Mouse (Mus musculus): ENCODE results near the gene Hbb-bh1. TPM values are rescaled to one million over a fixed set of nuclear protein-coding genes. Genes with fewer than 3 reads are reported as not detected.
"Not testable (repeated sequence)": the region's sequence is repeated elsewhere in the genome, so short reads cannot be mapped to it uniquely, and the experiment has no call there.

Gene Hbb-bh1
- total RNA-seq, 2 experiments from 2014 or later = not detected

DNA sequence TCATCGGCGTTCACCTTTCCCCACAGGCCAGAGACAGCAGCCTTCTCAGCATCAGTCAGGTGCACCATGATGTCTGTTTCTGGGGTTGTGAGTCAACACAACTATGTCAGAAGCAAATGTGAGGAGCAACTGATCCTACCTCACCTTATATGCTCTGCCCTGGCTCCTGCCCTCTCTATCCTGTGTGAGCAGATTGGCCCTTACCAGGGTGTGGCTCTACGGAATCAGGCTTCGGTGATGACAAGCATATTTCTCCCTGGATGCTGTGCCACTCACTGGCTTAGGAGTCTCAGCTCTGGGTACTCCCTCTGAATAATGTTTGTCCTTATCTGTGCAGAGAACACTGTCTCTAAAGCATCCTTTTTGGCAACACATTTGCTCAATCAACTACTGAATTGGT is 15.2 kb downstream of the Hbb-bh1 start, which contains the start of gene Hbb-bs:
Hbb-bs (minus strand) TSS at position 289 of the 400 bp plus-strand sequence.
- H3K27ac ChIP-seq = no peak within 1 kb of the TSS
- DNase-seq = no peak
- no peak within 1 kb of the TSS for H3K4me3 ChIP-seq
- TF ChIP-seq CTCF (IDR thresholded peaks at IDR 0.05) = no peak
- intact Hi-C loops (cut with DNase I) = no loop called here

DNA sequence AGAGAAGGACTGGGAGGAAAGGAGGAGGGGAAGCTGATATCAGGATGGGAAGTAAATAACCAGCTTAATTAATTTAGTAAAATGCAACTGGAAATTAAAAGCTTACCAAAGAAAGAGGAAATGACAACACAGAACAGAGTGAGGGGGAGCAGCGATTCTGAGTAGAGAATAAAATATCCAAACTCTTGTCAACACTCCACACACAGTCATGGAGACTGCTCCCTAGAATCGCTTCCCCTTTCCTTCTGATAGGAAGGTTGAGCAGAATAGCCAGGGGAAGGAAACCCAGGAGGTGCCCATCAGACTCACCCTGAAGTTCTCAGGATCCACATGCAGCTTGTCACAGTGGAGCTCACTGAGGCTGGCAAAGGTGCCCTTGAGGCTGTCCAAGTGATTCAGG is 15.8 kb downstream of the Hbb-bh1 start:
- intact Hi-C loops (cut with DNase I); DNase-seq: not testable (repeated sequence)

DNA sequence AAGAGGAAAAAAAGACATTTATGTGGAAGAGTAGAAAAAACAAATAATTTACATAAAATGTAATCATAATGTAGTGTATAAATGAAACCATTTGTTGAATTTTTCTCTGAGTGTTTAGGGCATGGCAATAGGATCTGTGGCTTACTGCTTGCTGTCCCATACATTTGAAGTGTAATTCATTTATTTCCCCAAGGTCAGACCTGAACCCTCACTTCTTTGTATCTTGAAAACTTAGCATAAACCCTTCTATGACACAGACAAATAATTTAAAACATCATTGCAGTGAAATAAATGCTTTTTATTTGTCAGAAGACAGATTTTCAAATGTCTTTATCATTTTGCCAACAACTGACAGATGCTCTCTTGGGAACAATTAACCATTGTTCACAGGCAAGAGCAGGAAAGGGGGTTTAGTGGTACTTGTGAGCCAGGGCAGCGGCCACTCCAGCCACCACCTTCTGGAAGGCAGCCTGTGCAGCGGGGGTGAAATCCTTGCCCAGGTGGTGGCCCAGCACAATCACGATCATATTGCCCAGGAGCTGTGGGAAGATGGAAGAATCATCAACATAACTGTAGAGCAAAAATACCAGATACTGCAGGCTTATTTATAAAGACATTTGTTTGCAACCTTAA is 16.6 kb downstream of the Hbb-bh1 start:
- no peak for DNase-seq
- Histone ChIP-seq H3K27ac (no peak overlapping the region), H3K4me3 (no peak overlapping the region)
- no peak for TF ChIP-seq CTCF (IDR thresholded peaks at IDR 0.05)
- intact Hi-C loops (cut with DNase I) = no loop called here

More for the DNA sequence above, 15.8 kb downstream of the Hbb-bh1 start:
- not testable (repeated sequence) for H3K4me3 ChIP-seq, H3K27ac ChIP-seq

DNA sequence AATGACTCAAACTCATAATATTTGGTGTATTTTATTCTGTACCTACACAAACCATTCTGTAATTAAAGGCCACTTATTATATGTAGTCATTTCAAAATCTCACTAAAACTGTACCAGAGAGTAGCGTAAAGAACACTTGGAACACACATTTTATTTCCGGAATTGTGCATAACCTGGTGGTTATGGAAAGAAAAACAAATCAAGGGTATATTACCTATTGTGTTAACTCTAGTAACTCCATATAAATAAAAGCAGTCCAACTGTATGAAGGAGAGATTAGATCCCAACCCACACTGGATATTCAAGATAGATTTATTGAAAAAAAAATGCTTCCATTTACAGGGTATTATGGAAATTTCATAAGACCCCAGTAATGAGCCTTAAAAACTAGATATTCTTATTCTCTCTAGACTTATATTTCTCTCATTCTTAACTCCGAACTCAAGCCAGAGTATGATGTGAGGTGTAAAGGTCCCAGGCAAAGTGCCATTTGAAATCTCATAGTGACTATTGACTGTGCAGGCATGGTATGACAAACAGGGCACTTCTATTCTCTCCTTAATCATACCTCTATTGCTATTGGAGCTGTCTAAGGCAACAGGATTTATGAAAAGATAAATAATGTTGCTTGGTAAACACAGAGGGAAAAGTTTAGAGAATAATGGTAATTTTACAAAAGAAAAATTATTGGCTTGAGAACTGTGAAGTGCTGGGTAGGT is 17.3 kb downstream of the Hbb-bh1 start:
- DNase-seq = no peak
- no peak for TF ChIP-seq CTCF (IDR thresholded peaks at IDR 0.05)
- intact Hi-C loops (cut with DNase I) = no loop called here
- Histone ChIP-seq H3K27ac (no peak overlapping the region), H3K4me3 (no peak overlapping the region)

DNA sequence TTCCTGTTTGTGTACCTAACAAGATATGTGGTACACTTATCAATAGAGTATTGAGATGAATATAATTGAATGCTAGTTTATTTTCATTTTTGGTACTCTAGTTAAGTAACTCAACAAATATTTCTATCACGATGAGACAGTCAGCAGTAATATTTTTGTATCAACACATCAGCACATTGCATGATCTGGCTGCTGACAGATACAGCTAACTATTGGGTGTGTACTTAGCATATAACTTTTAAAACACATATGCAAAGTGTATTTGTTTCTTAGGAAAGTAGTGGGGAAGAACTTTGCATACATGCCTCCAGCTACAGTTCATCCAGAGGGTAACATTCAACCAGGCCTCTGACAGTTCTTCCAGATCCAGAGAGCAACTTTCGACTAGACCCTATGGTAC is 18.4 kb downstream of the Hbb-bh1 start:
- TF ChIP-seq CTCF (IDR thresholded peaks at IDR 0.05) = no peak
- Histone ChIP-seq H3K4me3 (no peak overlapping the region), H3K27ac (no peak overlapping the region)
- DNase-seq = no peak
- intact Hi-C loops (cut with DNase I) = no loop called here

DNA sequence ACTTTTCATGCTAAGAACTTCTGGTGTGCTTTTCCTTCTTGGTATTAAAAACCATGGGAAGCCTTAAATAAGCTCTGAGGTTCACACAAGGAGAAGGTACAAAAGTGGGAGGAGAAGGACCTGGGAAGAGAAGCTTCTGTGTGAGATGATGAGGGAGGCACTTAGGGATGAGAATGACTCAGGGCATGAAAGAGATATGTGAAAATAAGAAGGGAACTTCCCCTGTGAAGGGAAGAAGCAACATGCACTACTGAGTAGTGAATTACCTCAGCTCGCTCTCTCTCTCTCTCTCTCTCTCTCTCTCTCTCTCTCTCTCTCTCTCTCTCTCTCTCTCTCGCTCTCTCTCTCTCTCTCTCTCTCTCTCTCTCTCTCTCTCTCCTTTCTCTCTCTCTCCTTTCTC is 27.9 kb downstream of the Hbb-bh1 start:
- DNase-seq; intact Hi-C loops (cut with DNase I); H3K4me3 ChIP-seq; H3K27ac ChIP-seq: not testable (repeated sequence)

DNA sequence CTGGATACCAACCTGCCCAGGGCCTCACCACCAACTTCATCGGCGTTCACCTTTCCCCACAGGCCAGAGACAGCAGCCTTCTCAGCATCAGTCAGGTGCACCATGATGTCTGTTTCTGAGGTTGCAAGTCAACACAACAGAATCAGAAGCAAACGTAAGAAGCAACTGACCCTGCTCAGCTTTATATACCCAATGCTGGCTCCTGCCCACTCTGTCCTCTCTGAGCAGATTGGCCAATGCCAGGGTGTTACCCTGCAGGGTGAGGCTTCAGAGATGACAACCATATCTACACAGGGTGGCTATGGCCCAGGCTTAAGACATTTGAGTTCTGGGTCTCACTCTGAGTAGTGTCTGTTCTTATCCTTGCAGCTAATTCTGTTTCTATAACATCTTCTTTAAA is 29.2 kb downstream of the Hbb-bh1 start, which contains the start of gene Hbb-bt:
Hbb-bt (minus strand) TSS at position 231 of the 400 bp plus-strand sequence.
- TF ChIP-seq CTCF (IDR thresholded peaks at IDR 0.05) = no peak
- no peak for DNase-seq
- Histone ChIP-seq H3K4me3 (no peak within 1 kb of the TSS), H3K27ac (no peak within 1 kb of the TSS)
- intact Hi-C loops (cut with DNase I) = no loop called here

DNA sequence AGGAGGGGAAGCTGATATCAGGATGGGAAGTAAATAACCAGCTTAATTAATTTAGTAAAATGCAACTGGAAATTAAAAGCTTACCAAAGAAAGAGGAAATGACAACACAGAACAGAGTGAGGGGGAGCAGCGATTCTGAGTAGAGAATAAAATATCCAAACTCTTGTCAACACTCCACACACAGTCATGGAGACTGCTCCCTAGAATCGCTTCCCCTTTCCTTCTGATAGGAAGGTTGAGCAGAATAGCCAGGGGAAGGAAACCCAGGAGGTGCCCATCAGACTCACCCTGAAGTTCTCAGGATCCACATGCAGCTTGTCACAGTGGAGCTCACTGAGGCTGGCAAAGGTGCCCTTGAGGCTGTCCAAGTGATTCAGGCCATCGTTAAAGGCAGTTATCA is 29.8 kb downstream of the Hbb-bh1 start:
- DNase-seq; H3K27ac ChIP-seq; H3K4me3 ChIP-seq; intact Hi-C loops (cut with DNase I): not testable (repeated sequence)

DNA sequence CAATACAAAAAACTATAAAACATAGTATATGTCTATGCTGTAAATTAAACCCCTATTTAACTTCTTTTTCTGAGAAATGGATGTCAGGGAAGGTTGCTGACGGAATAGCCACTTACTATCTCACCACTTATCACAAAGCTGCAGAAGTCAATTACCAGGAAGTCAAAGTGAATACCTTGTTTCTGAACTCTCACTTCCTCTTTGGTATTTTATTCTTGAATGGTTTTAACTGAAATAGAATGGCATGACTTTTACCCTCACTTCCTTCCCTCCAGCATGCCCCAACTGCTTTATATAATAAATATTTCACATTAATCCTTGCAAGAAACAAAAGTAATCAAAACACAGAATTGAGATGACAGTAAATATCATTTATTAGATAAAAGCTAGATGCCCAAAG is 30.8 kb downstream of the Hbb-bh1 start:
- TF ChIP-seq CTCF (IDR thresholded peaks at IDR 0.05) = no peak
- H3K4me3 ChIP-seq = no peak overlapping the region
- no peak overlapping the region for H3K27ac ChIP-seq
- DNase-seq = no peak
- intact Hi-C loops (cut with DNase I) = no loop called here

DNA sequence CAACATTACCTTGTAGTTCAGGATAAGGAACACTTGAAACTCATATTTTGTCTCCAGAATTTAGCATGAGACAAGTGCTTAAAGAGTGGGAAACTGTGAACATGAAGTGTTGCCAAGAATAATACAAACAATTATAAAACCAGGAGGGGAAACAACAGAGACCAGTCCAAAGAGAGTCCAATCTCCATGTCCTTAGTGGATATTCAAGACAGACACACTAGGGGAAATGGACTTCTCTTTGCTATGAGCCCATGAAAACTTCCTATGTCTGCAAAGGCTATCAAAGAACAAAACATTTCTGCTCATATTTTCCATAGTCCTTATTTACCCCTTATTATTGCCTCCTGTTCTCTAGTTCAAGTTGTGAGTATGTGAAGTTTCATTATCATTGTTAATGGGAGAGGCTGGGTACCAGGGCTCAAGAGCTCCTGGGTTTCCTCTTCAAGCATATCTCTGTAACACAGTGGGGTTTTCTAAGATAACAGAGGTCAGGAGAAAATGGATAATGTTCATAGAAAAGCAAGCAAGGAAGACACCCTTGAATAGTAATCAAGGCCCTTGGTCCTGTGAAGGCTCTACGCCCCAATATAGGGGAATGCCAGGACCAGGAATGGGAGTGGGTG is 31.6 kb downstream of the Hbb-bh1 start:
- no peak for DNase-seq
- Histone ChIP-seq H3K4me3 (no peak overlapping the region), H3K27ac (no peak overlapping the region)
- TF ChIP-seq CTCF (IDR thresholded peaks at IDR 0.05) = no peak
- intact Hi-C loops (cut with DNase I) = no loop called here

DNA sequence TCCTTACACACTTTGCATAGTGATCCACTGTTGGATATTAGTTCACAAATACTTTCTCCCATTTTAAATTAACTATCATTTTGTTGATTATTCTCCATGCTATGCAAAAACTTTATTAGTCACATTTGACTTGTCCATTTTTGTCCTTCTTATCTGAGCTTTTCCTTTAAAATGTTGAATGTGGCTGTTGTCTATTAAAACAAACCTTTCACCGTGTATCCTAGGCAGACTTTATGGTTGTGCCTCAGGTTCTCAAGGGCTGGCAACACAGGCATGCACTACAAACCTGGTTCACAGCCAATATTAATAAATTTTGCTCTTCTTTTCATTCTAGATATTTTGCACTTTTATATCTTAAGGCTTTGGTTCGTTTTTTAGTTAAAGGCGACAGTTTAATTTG is 32.2 kb downstream of the Hbb-bh1 start:
- Histone ChIP-seq H3K27ac (no peak overlapping the region), H3K4me3 (no peak overlapping the region)
- no peak for TF ChIP-seq CTCF (IDR thresholded peaks at IDR 0.05)
- DNase-seq = no peak
- intact Hi-C loops (cut with DNase I) = no loop called here

DNA sequence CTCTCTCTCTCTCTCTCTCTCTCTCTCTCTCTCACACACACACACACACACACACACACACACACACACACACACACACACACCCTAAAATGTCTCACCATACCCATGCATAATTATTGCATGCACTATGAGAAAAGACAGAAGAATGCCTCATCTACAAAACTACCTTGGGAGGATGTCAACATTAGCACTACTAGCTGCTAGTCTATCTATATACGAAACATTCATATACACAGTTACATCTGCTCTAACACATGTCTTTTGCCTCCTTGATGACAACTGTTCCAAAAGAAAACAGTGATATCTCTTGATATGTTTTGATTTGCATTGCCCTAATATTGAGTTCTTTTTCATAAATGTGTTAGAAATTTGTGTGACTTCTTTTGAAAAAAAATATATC is 32.7 kb downstream of the Hbb-bh1 start:
- Histone ChIP-seq H3K4me3 (no peak overlapping the region), H3K27ac (no peak overlapping the region)
- TF ChIP-seq CTCF (IDR thresholded peaks at IDR 0.05) = no peak
- intact Hi-C loops (cut with DNase I) = no loop called here
- DNase-seq = no peak

DNA sequence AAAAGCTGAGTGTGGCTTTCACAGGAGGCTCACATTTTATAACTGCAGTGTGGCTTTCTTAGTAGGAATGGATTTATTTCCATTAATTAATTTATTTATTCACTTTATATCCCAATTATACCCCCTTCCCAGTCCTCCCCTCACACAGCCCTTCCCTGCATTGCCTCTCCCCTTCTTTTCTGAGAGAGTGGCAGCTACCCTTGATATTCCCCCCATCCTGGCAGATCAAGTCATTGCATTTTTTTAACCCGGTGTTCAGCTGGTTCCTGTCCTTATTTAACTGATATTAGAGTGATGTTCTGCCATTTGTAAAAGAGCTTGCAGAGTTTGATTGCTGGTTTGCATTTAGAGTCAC is 33.2 kb downstream of the Hbb-bh1 start:
- intact Hi-C loops (cut with DNase I) = no loop called here
- no peak overlapping the region for H3K27ac ChIP-seq
- no peak for TF ChIP-seq CTCF (IDR thresholded peaks at IDR 0.05)
- no peak overlapping the region for H3K4me3 ChIP-seq
- DNase-seq = no peak
